Mouse (Mus musculus) retina, embryonic 14.5 days (tissue): ENCODE data around the gene Tmem42.

Source experiments
- DNase-seq: peaks from one replicate; pipeline ENCODE4 v3.0.0-alpha.2; 2015; ENCODE audit warnings: low spot score

Tmem42 gene

GRCm38 (mm10) chr9:123020995-123021631, at the start of gene Tmem42:
Tmem42 (plus strand) TSS chr9:123021326.
- DNase-seq: peak; percentile 85

- DNase-seq: no peak
These were observed 22.5 kb upstream of the Tmem42 start for GRCm38 (mm10) chr9:122998406-122999192.

GRCm38 (mm10) chr9:122999193-122999586, 21.9 kb upstream of the Tmem42 start:
- DNase-seq: no peak

GRCm38 (mm10) chr9:123004718-123005117, 16.4 kb upstream of the Tmem42 start:
- no peak for DNase-seq

GRCm38 (mm10) chr9:123006071-123006470, 15.1 kb upstream of the Tmem42 start:
- peak; percentile 27 for DNase-seq

- no peak for DNase-seq
These were observed 682 bp downstream of the Tmem42 start for GRCm38 (mm10) chr9:123021636-123022379.

- DNase-seq: no peak
These were observed 3.1 kb downstream of the Tmem42 start for GRCm38 (mm10) chr9:123024201-123024600.

- DNase-seq: no peak
These were observed 10.5 kb downstream of the Tmem42 start for GRCm38 (mm10) chr9:123031496-123032246.

- no peak for DNase-seq
These were observed 13.3 kb downstream of the Tmem42 start, which contains the start of gene Tgm4 for GRCm38 (mm10) chr9:123034426-123034825. Tgm4 (plus strand) TSS chr9:123034726.

- no peak for DNase-seq
These were observed 26.5 kb downstream of the Tmem42 start for GRCm38 (mm10) chr9:123047665-123048064.

- DNase-seq: no peak
These were observed 37.7 kb downstream of the Tmem42 start for GRCm38 (mm10) chr9:123058724-123059292.

GRCm38 (mm10) chr9:123060172-123060571, 39.0 kb downstream of the Tmem42 start:
- no peak for DNase-seq
